Mouse (Mus musculus) hindbrain, embryonic 11.5 days (tissue): ENCODE results near the gene Trim13. TPM values are rescaled to one million over a fixed set of nuclear protein-coding genes. Genes with fewer than 3 reads are reported as not detected.

Experiments
- ATAC-seq: fragments of 200-750 bp; cut with Nextera tagmentation; 2 replicates; pipeline ENCODE4 v1.8.0; 2017; ENCODE audit warnings: mild to moderate bottlenecking, moderate TSS enrichment, moderate library complexity; ENCODE audit not compliant: low FRiP score
- DNase-seq: peaks from one replicate; pipeline ENCODE4 v3.0.0-alpha.2; 2015; ENCODE audit warnings: low spot score
- H3K27ac ChIP-seq: fragments of 300-500 bp; sonication (generic); 2 replicates; pipeline ENCODE4 v1.5.1; 2014; ENCODE audit warnings: mild to moderate bottlenecking, low read depth, low read length
- H3K27me3 ChIP-seq: fragments of 300-500 bp; sonication (generic); 2 replicates; pipeline ENCODE4 v1.6.1; 2014; ENCODE audit warnings: mild to moderate bottlenecking, low read length, moderate library complexity, mixed read lengths; ENCODE audit not compliant: control insufficient read depth, insufficient read depth
- H3K36me3 ChIP-seq: fragments of 300-500 bp; sonication (generic); 2 replicates; pipeline ENCODE4 v1.6.1; 2014; ENCODE audit warnings: mild to moderate bottlenecking, low read length, moderate library complexity, mixed read lengths; ENCODE audit not compliant: control insufficient read depth, insufficient read depth
- H3K4me1 ChIP-seq: fragments of 300-500 bp; sonication (generic); replicated peaks from 2 replicates; pipeline ENCODE4 v1.6.1; 2014; ENCODE audit warnings: low read length, mixed read lengths; ENCODE audit not compliant: control insufficient read depth, insufficient read depth
- H3K4me2 ChIP-seq: fragments of 300-500 bp; sonication (generic); replicated peaks from 2 replicates; pipeline ENCODE4 v1.6.1; 2014; ENCODE audit warnings: mild to moderate bottlenecking, low read depth, low read length
- H3K4me3 ChIP-seq: fragments of 300-500 bp; sonication (generic); 2 replicates; pipeline ENCODE4 v1.5.1; 2014; ENCODE audit warnings: low read depth, low read length
- H3K9ac ChIP-seq: fragments of 300-500 bp; sonication (generic); 2 replicates; pipeline ENCODE4 v1.6.1; 2014; ENCODE audit warnings: low read depth, low read length
- H3K9me3 ChIP-seq: fragments of 300-500 bp; sonication (generic); 2 replicates; pipeline ENCODE4 v1.6.1; 2016; ENCODE audit warnings: low read length; ENCODE audit not compliant: control insufficient read depth
- WGBS: fragments of 180-500 bp; shearing (Covaris S2); extraction: QIAGEN DNeasy Blood & Tissue Kit; methylation state at CpG from one replicate; pipeline ENCODE4 v1.1.7; 2014; 5-methylcytosine and 5-hydroxymethylcytosine counted together
- polyA plus RNA-seq: library from polyadenylated mRNA; unstranded; fragments of >200 nt; fragmentation: Nextera tagmentation; extraction: Ambion mirVana; gene quantifications from 2 replicates; pipeline ENCODE4 v1.2.1, GENCODE M21; 2014

Trim13 gene
- polyA plus RNA-seq, 1 experiment from 2014 or later: 40.2 TPM

GRCm38 (mm10) chr14:61572131-61572530 is 25.9 kb upstream of the Trim13 start:
- Histone ChIP-seq H3K4me3 (no peak overlapping the region), H3K9ac (no peak overlapping the region), H3K9me3 (no peaks in the 10 kb centered on the region), H3K27me3 (no peaks in the 10 kb centered on the region), H3K4me2 (no peak overlapping the region), H3K4me1 (no peaks in the 10 kb centered on the region), H3K27ac (no peak overlapping the region), H3K36me3 (no peaks in the 10 kb centered on the region)
- no peak for DNase-seq
- WGBS: 69% methylated on average over 2 of the region's 2 CpGs
- no peak for ATAC-seq

- WGBS: 86% methylated on average over 10 of the region's 10 CpGs
- no peak overlapping the region for H3K4me3 ChIP-seq
- no peak overlapping the region for H3K4me2 ChIP-seq
- no peaks in the 10 kb centered on the region for H3K36me3 ChIP-seq
- DNase-seq (no peak), ATAC-seq (no peak)
- no peak overlapping the region for H3K27ac ChIP-seq
- no peak overlapping the region for H3K9ac ChIP-seq
- H3K27me3 ChIP-seq: no peaks in the 10 kb centered on the region
- no peaks in the 10 kb centered on the region for H3K9me3 ChIP-seq
- no peaks in the 10 kb centered on the region for H3K4me1 ChIP-seq
These were observed 23.0 kb upstream of the Trim13 start for GRCm38 (mm10) chr14:61575066-61575465.

GRCm38 (mm10) chr14:61575941-61576340 is 22.1 kb upstream of the Trim13 start:
- no peaks in the 10 kb centered on the region for H3K9me3 ChIP-seq
- ATAC-seq: no peak
- H3K4me3 ChIP-seq: no peak overlapping the region
- H3K27me3 ChIP-seq: no peaks in the 10 kb centered on the region
- DNase-seq: no peak
- H3K27ac ChIP-seq: no peak overlapping the region
- H3K4me1 ChIP-seq: no peaks in the 10 kb centered on the region
- no peaks in the 10 kb centered on the region for H3K36me3 ChIP-seq
- no peak overlapping the region for H3K9ac ChIP-seq
- WGBS: 92% methylated on average over 8 of the region's 8 CpGs
- H3K4me2 ChIP-seq: no peak overlapping the region

- Histone ChIP-seq H3K27ac (no peak overlapping the region), H3K27me3 (no peaks in the 10 kb centered on the region), H3K36me3 (no peaks in the 10 kb centered on the region), H3K9ac (no peak overlapping the region), H3K4me3 (no peak overlapping the region), H3K9me3 (no peaks in the 10 kb centered on the region), H3K4me1 (no peaks in the 10 kb centered on the region), H3K4me2 (no peak overlapping the region)
- 77% methylated on average over 4 of the region's 4 CpGs for WGBS
- ATAC-seq: no peak
- no peak for DNase-seq
These were observed 8.6 kb upstream of the Trim13 start for GRCm38 (mm10) chr14:61589288-61590065.

- DNase-seq (no peak), ATAC-seq (no peak)
- WGBS: 92% methylated on average over 9 of the region's 9 CpGs
- Histone ChIP-seq H3K9ac (no peak overlapping the region), H3K27me3 (no peaks in the 10 kb centered on the region), H3K27ac (no peak overlapping the region), H3K4me2 (no peak overlapping the region), H3K36me3 (no peaks in the 10 kb centered on the region), H3K9me3 (no peaks in the 10 kb centered on the region), H3K4me1 (no peaks in the 10 kb centered on the region), H3K4me3 (no peak overlapping the region)
These were observed 1.2 kb upstream of the Trim13 start for GRCm38 (mm10) chr14:61596719-61597426.

GRCm38 (mm10) chr14:61599057-61599806 is 1.2 kb downstream of the Trim13 start:
- Histone ChIP-seq H3K4me3 (peak overlapping the region; percentile 72), H3K36me3 (no peaks in the 10 kb centered on the region), H3K4me1 (no peaks in the 10 kb centered on the region), H3K4me2 (peak overlapping the region; percentile 67), H3K27me3 (no peaks in the 10 kb centered on the region), H3K9me3 (no peaks in the 10 kb centered on the region), H3K27ac (peak overlapping the region; percentile 54; the same call in 1 of the 2 replicates), H3K9ac (peak overlapping the region; percentile 87)
- ATAC-seq (peak; percentile 93), DNase-seq (peak; percentile 90)
- WGBS: 7% methylated on average over 44 of the region's 44 CpGs

GRCm38 (mm10) chr14:61601348-61601747 is 3.3 kb downstream of the Trim13 start:
- no peaks in the 10 kb centered on the region for H3K9me3 ChIP-seq
- ATAC-seq: no peak
- no peak for DNase-seq
- no peak overlapping the region for H3K4me3 ChIP-seq
- no peaks in the 10 kb centered on the region for H3K4me1 ChIP-seq
- H3K36me3 ChIP-seq: no peaks in the 10 kb centered on the region
- H3K27ac ChIP-seq: no peak overlapping the region
- H3K9ac ChIP-seq: no peak overlapping the region
- no peaks in the 10 kb centered on the region for H3K27me3 ChIP-seq
- no peak overlapping the region for H3K4me2 ChIP-seq
- WGBS: 93% methylated on average over 9 of the region's 9 CpGs

- Histone ChIP-seq H3K9me3 (no peaks in the 10 kb centered on the region), H3K4me1 (no peaks in the 10 kb centered on the region), H3K27me3 (no peaks in the 10 kb centered on the region), H3K36me3 (no peaks in the 10 kb centered on the region), H3K9ac (no peak overlapping the region), H3K27ac (no peak overlapping the region), H3K4me3 (no peak overlapping the region), H3K4me2 (no peak overlapping the region)
- DNase-seq: peak; percentile 32
- ATAC-seq: peak; percentile 78; the same call in 1 of the 2 replicates
- WGBS: 70% methylated on average over 8 of the region's 8 CpGs
These were observed 5.2 kb downstream of the Trim13 start for GRCm38 (mm10) chr14:61603069-61603755.
